Mouse (Mus musculus) MEL (cell line): Measurements from ENCODE around the gene Lix1l. TPM values are rescaled to one million over a fixed set of nuclear protein-coding genes. Genes with fewer than 3 reads are reported as not detected.
A peak's percentile ranks its signal among the peaks of the same experiment; 100 is the strongest.

Source experiments
- DNase-seq: peaks from one replicate; pipeline ENCODE4 v3.0.0; 2011; ENCODE audit warnings: low read depth, low spot score
- H3K27ac ChIP-seq: 2 replicates; pipeline ENCODE4 v1.5.1; 2012; ENCODE audit warnings: low read depth, mild to moderate bottlenecking, control low read depth, low read length, moderate library complexity; ENCODE audit not compliant: control insufficient read depth
- H3K27me3 ChIP-seq, 2 experiments: fragments of 150-350 bp in 1 of 2; sonication (generic) in 1 of 2; 2 replicates each; pipeline ENCODE4 v1.6.1; 2012; ENCODE audit warnings: low read length in 2 of 2, mild to moderate bottlenecking in 2 of 2, improper control_type of control experiment in 1 of 2, moderate library complexity in 1 of 2; ENCODE audit not compliant: insufficient read depth in 2 of 2, control insufficient read depth in 1 of 2
- H3K36me3 ChIP-seq, 2 experiments: 2 replicates each; pipeline ENCODE4 v1.6.1; 2012 to 2014; ENCODE audit warnings: low read length in 2 of 2, improper control_type of control experiment in 1 of 2, inconsistent platforms in 1 of 2, mild to moderate bottlenecking in 1 of 2; ENCODE audit not compliant: insufficient read depth in 2 of 2, control insufficient read depth in 1 of 2
- H3K4me1 ChIP-seq, 2 experiments: fragments of 150-350 bp in 1 of 2; sonication (generic) in 1 of 2; 2 replicates each; pipeline ENCODE4 v1.6.1; 2012; ENCODE audit warnings: low read length in 2 of 2, improper control_type of control experiment in 1 of 2, mild to moderate bottlenecking in 1 of 2; ENCODE audit not compliant: insufficient read depth in 2 of 2, control insufficient read depth in 1 of 2
- H3K4me3 ChIP-seq, 2 experiments: fragments of 150-350 bp in 1 of 2; sonication (generic) in 1 of 2; 2 replicates each; pipeline ENCODE4 v1.5.1; 2012; ENCODE audit warnings: low read depth in 2 of 2, low read length in 2 of 2, mild to moderate bottlenecking in 2 of 2, moderate library complexity in 2 of 2, control low read depth in 1 of 2, improper control_type of control experiment in 1 of 2; ENCODE audit not compliant: control insufficient read depth in 1 of 2, insufficient read depth in 1 of 2
- H3K79me2 ChIP-seq: 2 replicates; pipeline ENCODE4 v1.6.1; 2012; ENCODE audit warnings: mild to moderate bottlenecking, low read length, moderate library complexity; ENCODE audit not compliant: control insufficient read depth, poor library complexity, insufficient read depth
- H3K9ac ChIP-seq: 2 replicates; pipeline ENCODE4 v1.6.1; 2012; ENCODE audit warnings: low read depth, mild to moderate bottlenecking, control low read depth, low read length, moderate library complexity; ENCODE audit not compliant: control insufficient read depth, poor library complexity, severe bottlenecking
- H3K9me3 ChIP-seq: fragments of 150-350 bp; sonication (generic); replicated peaks from 2 replicates; pipeline ENCODE4 v1.6.1; 2012; ENCODE audit warnings: mild to moderate bottlenecking, low read length, improper control_type of control experiment, moderate library complexity; ENCODE audit not compliant: insufficient read depth
- BHLHE40 ChIP-seq: IDR thresholded peaks from 2 replicates; pipeline ENCODE4 v1.6.1; 2012; ENCODE audit warnings: low read depth, mild to moderate bottlenecking, inconsistent platforms, low read length, improper control_type of control experiment, borderline replicate concordance
- CTCF ChIP-seq, 3 experiments: IDR thresholded peaks in 2 of 3; conservative IDR thresholded peaks in 1 of 3; 2 replicates each; pipeline ENCODE4 v1.5.1; 2011 to 2012; ENCODE audit warnings: low read length in 3 of 3, low read depth in 2 of 3, mild to moderate bottlenecking in 2 of 3, improper control_type of control experiment in 1 of 3, inconsistent platforms in 1 of 3, mixed read lengths in 1 of 3, moderate library complexity in 1 of 3; ENCODE audit not compliant: control insufficient read depth in 1 of 3, insufficient read depth in 1 of 3, poor library complexity in 1 of 3, severe bottlenecking in 1 of 3
- ELF1 ChIP-seq: IDR thresholded peaks from 2 replicates; pipeline ENCODE4 v1.6.1; 2014; ENCODE audit warnings: low read depth, mild to moderate bottlenecking, inconsistent platforms, low read length, improper control_type of control experiment, moderate library complexity
- ETS1 ChIP-seq: IDR thresholded peaks from 2 replicates; pipeline ENCODE4 v1.6.1; 2012; ENCODE audit warnings: low read depth, mild to moderate bottlenecking, inconsistent platforms, low read length, improper control_type of control experiment, moderate library complexity
- GABPA ChIP-seq: IDR thresholded peaks from 2 replicates; pipeline ENCODE4 v1.6.1; 2012; ENCODE audit warnings: low read depth, mild to moderate bottlenecking, inconsistent platforms, low read length, improper control_type of control experiment, moderate library complexity
- HCFC1 ChIP-seq: IDR thresholded peaks from 2 replicates; pipeline ENCODE4 v1.6.1; 2012; ENCODE audit warnings: low read depth, mild to moderate bottlenecking, inconsistent platforms, low read length, improper control_type of control experiment, moderate library complexity
- JUND ChIP-seq: IDR thresholded peaks from 2 replicates; pipeline ENCODE4 v1.6.1; 2011; ENCODE audit warnings: low read depth, mild to moderate bottlenecking, improper control_type of control experiment, low read length
- MAFK ChIP-seq: IDR thresholded peaks from 2 replicates; pipeline ENCODE4 v1.6.1; 2011; ENCODE audit warnings: low read depth, mild to moderate bottlenecking, low read length, improper control_type of control experiment, borderline replicate concordance
- MAX ChIP-seq: IDR thresholded peaks from 2 replicates; pipeline ENCODE4 v1.6.1; 2011; ENCODE audit warnings: low read length, improper control_type of control experiment
- MEF2A ChIP-seq: IDR thresholded peaks from 2 replicates; pipeline ENCODE4 v1.6.1; 2014; ENCODE audit warnings: low read depth, mild to moderate bottlenecking, inconsistent platforms, low read length, improper control_type of control experiment; ENCODE audit not compliant: poor library complexity, insufficient replicate concordance, severe bottlenecking; ENCODE audit errors: extremely low read depth
- MYB ChIP-seq: IDR thresholded peaks from 2 replicates; pipeline ENCODE4 v1.6.1; 2011; ENCODE audit warnings: mild to moderate bottlenecking, low read depth, low read length, improper control_type of control experiment
- NELFE ChIP-seq: IDR thresholded peaks from 2 replicates; pipeline ENCODE4 v1.6.1; 2011; ENCODE audit warnings: low read depth, low read length, improper control_type of control experiment
- NRF1 ChIP-seq: IDR thresholded peaks from 2 replicates; pipeline ENCODE4 v1.6.1; 2014; ENCODE audit warnings: low read depth, mild to moderate bottlenecking, inconsistent platforms, low read length, improper control_type of control experiment, moderate library complexity; ENCODE audit not compliant: poor library complexity, insufficient read depth, severe bottlenecking
- POLR2AphosphoS5 ChIP-seq: IDR thresholded peaks from 2 replicates; pipeline ENCODE4 v1.6.1; 2012; ENCODE audit warnings: low read depth, borderline replicate concordance, mild to moderate bottlenecking, inconsistent platforms, low read length, moderate library complexity, mixed read lengths
- RCOR1 ChIP-seq: IDR thresholded peaks from 2 replicates; pipeline ENCODE4 v1.6.1; 2012; ENCODE audit warnings: low read depth, mild to moderate bottlenecking, inconsistent platforms, low read length, improper control_type of control experiment
- TAL1 ChIP-seq: IDR thresholded peaks from 2 replicates; pipeline ENCODE4 v1.6.1; 2012; ENCODE audit warnings: mild to moderate bottlenecking, inconsistent platforms, low read length, moderate library complexity, mixed read lengths
- TBP ChIP-seq: IDR thresholded peaks from 2 replicates; pipeline ENCODE4 v1.8.0; 2011; ENCODE audit warnings: low read depth, low read length, improper control_type of control experiment
- TCF12 ChIP-seq: IDR thresholded peaks from 2 replicates; pipeline ENCODE4 v1.6.1; 2014; ENCODE audit warnings: low read depth, mild to moderate bottlenecking, inconsistent platforms, low read length, improper control_type of control experiment, moderate library complexity
- UBTF ChIP-seq: IDR thresholded peaks from 2 replicates; pipeline ENCODE4 v1.6.1; 2012; ENCODE audit warnings: low read depth, mild to moderate bottlenecking, inconsistent platforms, low read length, improper control_type of control experiment, moderate library complexity, borderline replicate concordance; ENCODE audit not compliant: insufficient read depth
- USF1 ChIP-seq: IDR thresholded peaks from 2 replicates; pipeline ENCODE4 v1.6.1; 2014; ENCODE audit warnings: low read depth, mild to moderate bottlenecking, inconsistent platforms, low read length, improper control_type of control experiment, moderate library complexity
- USF2 ChIP-seq, 2 experiments: IDR thresholded peaks; 2 replicates each; pipeline ENCODE4 v1.6.1; 2011 to 2012; ENCODE audit warnings: improper control_type of control experiment in 2 of 2, low read length in 2 of 2, borderline replicate concordance in 1 of 2, inconsistent platforms in 1 of 2, low read depth in 1 of 2, mild to moderate bottlenecking in 1 of 2; ENCODE audit not compliant: insufficient read depth in 1 of 2
- ZMIZ1 ChIP-seq: IDR thresholded peaks from 2 replicates; pipeline ENCODE4 v1.6.1; 2012; ENCODE audit warnings: low read depth, mild to moderate bottlenecking, inconsistent platforms, low read length, improper control_type of control experiment, moderate library complexity
- ZNF384 ChIP-seq: IDR thresholded peaks from 2 replicates; pipeline ENCODE4 v1.6.1; 2012; ENCODE audit warnings: low read depth, mild to moderate bottlenecking, inconsistent platforms, low read length, improper control_type of control experiment
- polyA plus RNA-seq, 2 experiments: library from polyadenylated mRNA; stranded (reverse) in 1 of 2; unstranded in 1 of 2; fragments of >175 nt in 1 of 2; fragments of >200 nt in 1 of 2; gene quantifications; 2 replicates each; pipeline versions ENCODE4 v1.2.1 to v1.2.4; 2012; ENCODE audit warnings: low replicate concordance in 2 of 2, low read depth in 1 of 2; ENCODE audit not compliant: insufficient read length in 2 of 2, insufficient read depth in 1 of 2, missing spikeins in 1 of 2
- total RNA-seq: library from RNA; depleted of rRNA; stranded (reverse); fragments of 300-350 nt; gene quantifications from 2 replicates; pipeline ENCODE4 v1.2.3, GENCODE M21; 2012

The Lix1l gene
- total and polyA plus RNA-seq, 3 experiments = 5.4 to 17.0 TPM; not detected in 1

DNA sequence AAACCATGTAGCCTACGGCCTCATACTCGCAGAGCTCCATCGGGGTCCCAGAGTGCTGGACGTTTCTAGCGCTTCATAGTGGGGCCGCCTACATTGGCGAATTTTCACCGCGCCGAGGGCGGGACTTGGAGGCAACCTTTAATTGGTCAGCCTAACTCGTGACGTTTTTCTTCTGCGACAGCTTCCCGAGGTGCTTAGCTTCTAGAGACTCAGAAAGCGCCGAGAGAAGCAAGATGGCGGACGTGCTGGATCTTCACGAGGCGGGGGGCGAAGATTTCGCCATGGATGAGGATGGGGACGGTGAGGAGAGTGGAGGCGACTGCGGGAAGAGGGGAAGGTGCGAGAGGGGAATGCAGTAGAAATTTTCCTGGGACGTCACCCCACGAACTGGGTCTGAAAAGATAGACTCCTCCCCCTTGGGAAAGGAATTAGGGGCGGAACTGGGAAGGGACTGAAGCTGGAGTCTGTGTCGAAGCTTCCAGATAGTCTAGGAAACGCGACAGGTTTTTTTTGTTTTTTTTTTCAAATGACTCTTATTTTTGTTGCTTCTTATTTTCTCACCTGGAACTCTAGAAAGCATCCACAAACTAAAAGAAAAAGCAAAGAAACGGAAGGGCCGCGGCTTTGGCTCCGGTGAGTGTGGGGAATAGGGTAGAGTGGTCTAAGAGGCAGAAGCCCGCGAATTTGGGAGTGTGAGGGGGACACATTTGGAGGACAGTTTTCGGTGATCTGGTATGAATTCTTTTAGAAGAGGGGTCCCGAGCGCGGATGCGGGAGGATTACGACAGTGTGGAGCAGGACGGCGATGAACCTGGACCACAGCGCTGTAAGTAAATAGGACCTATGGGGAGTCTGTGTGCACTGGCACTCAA, 29.0 kb downstream of the Lix1l start, which contains the start of gene Rbm8a (continued):
- TF ChIP-seq HCFC1 (peak; percentile 96), ZNF384 (no peak), JUND (peak; percentile 55; the same call in 1 of the 2 replicates), CTCF (IDR thresholded peaks at IDR 0.05 in 2 of 3, conservative IDR thresholded peaks at IDR 0.05 in 1 of 3; ENCODE audit: control insufficient read depth in 1 of 3, insufficient read depth in 1 of 3, low read depth in 2 of 3, low read length in 3 of 3, poor library complexity in 1 of 3, severe bottlenecking in 1 of 3) (no peak), GABPA (peak; percentile 53; the same call in 1 of the 2 replicates), ELF1 (peak; percentile 76), NRF1 (no peak), MEF2A (no peak), USF2 (IDR thresholded peaks at IDR 0.05; ENCODE audit: borderline replicate concordance in 1 of 2, insufficient read depth in 1 of 2, low read depth in 1 of 2, low read length in 2 of 2) (no peak), UBTF (no peak), BHLHE40 (no peak), POLR2AphosphoS5 (peak; percentile 87), TCF12 (peak; percentile 87), MYB (no peak), TAL1 (no peak), MAX (peak; percentile 68), ZMIZ1 (peak; percentile 98), ETS1 (no peak; the same call in 1 of the 2 replicates), MAFK (no peak), NELFE (peak; percentile 99), USF1 (peak; percentile 43; the same call in 1 of the 2 replicates)

- TF ChIP-seq RCOR1 (no peak), TBP (peak; percentile 90)
- Histone ChIP-seq H3K79me2 (peaks cover 41% of the 10 kb centered on the region), H3K27me3 (no peaks in the 10 kb centered on the region), H3K4me3 (no peak overlapping the region), H3K27ac (no peak overlapping the region), H3K4me1 (peaks cover 7 to 30% of the 10 kb centered on the region in 2 experiments), H3K36me3 (peaks cover 16 to 41% of the 10 kb centered on the region in 2 experiments), H3K9me3 (no peaks in the 10 kb centered on the region), H3K9ac (no peak overlapping the region)
- DNase-seq = no peak
Observed at GRCm38 (mm10) chr3:96632058-96632457, 31.1 kb downstream of the Lix1l start.
